ENCODE assay signal across 16 mouse cellular contexts in the genomic region with DNA sequence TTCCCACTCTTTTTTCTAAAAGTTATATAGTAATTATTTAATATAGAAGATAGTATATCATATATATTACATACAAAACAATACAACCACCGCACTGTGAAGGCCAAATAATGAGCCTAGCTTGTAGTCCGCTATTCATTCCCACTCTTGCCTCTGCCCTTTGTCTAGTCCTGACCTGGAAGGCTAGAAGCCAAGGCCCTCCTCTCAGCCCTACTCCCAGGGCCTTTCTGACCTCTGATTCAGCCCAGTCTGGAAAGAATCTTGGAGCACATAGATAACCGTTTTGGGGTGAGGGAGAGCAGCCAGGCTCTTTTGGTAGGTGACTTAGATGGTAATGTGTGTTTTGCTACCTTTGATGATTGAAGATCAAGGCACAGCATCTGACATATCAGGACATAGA. TPM values are rescaled to one million over a fixed set of nuclear protein-coding genes. Genes with fewer than 3 reads are reported as not detected.
"Had no signal": no experiment of that assay in that cellular context is flagged by ENCODE, and none has a peak within 500 bp of the region (broad histone marks: within the 10 kb centered on the region; RNA-seq: fewer than 3 reads in every experiment).

No protein-coding gene starts in this region.

- H3K4me2 ChIP-seq: limb, embryonic 12.5 days; limb, embryonic 15.5 days; liver, embryonic 12.5 days; liver, embryonic 15.5 days; midbrain, embryonic 11.5 days had no signal

- ATAC-seq: liver, embryonic 12.5 days had no signal

- DNase-seq: left cerebral cortex, postnatal 4 days; lung, adult 2 months; lung, postnatal 14 days; lung, postnatal 4 days; midbrain, embryonic 14.5 days; thymus, adult 18-20 months; thymus, postnatal 36 days had no signal

- H3K9ac ChIP-seq: limb, embryonic 12.5 days; limb, embryonic 15.5 days; liver, embryonic 12.5 days; liver, embryonic 15.5 days had no signal

- H3K27me3 ChIP-seq: limb, embryonic 12.5 days; limb, embryonic 15.5 days; liver, embryonic 12.5 days; liver, embryonic 15.5 days had no signal

- H3K27ac ChIP-seq: kidney, postnatal 0 days; limb, embryonic 12.5 days; limb, embryonic 15.5 days; liver, embryonic 12.5 days; liver, embryonic 15.5 days had no signal

- H3K9me3 ChIP-seq: limb, embryonic 12.5 days; limb, embryonic 15.5 days; liver, embryonic 12.5 days; liver, embryonic 15.5 days had no signal

- H3K4me1 ChIP-seq: limb, embryonic 12.5 days; limb, embryonic 15.5 days; liver, embryonic 15.5 days had no signal

- H3K4me3 ChIP-seq: limb, embryonic 12.5 days; limb, embryonic 15.5 days; liver, embryonic 12.5 days; liver, embryonic 15.5 days had no signal

- H3K36me3 ChIP-seq: limb, embryonic 12.5 days; limb, embryonic 15.5 days; liver, embryonic 12.5 days; liver, embryonic 15.5 days had no signal

RNA-seq across cellular contexts. Expression of a gene that starts 20.9 kb away (rescaled TPM):
- total RNA-seq: megakaryocyte-erythroid progenitor cell, adult 5-6 weeks had no signal

RNA-seq across cellular contexts. Expression of a gene that starts 30.1 kb away (rescaled TPM):
- total RNA-seq: megakaryocyte-erythroid progenitor cell, adult 5-6 weeks had no signal
- polyA plus RNA-seq: midbrain, embryonic 11.5 days; neural tube, embryonic 11.5 days; neural tube, embryonic 14.5 days had no signal
